Mouse (Mus musculus): Measurements from ENCODE around the gene Neu1. TPM values are rescaled to one million over a fixed set of nuclear protein-coding genes. Genes with fewer than 3 reads are reported as not detected.

Neu1 gene
- polyA plus RNA-seq (2012) = 12.3 and 17.6 TPM in 2 replicates

GRCm38 (mm10) chr17:34931061-34931734 lies at the start of gene Neu1:
Gene Neu1 (plus strand): TSS chr17:34931253.
- no peak for TF ChIP-seq GATA1 (IDR thresholded peaks at IDR 0.05; ENCODE audit: low read length)

- no peak for TF ChIP-seq GATA1 (IDR thresholded peaks at IDR 0.05; ENCODE audit: low read length)
Observed at GRCm38 (mm10) chr17:34881683-34882310, 49.3 kb upstream of the Neu1 start, which contains the start of gene Gm20547. Gene Gm20547 (minus strand): TSS chr17:34882042.

- no peak for TF ChIP-seq GATA1 (IDR thresholded peaks at IDR 0.05; ENCODE audit: low read length)
Observed at GRCm38 (mm10) chr17:34883332-34883731, 47.7 kb upstream of the Neu1 start.

- TF ChIP-seq GATA1 (IDR thresholded peaks at IDR 0.05; ENCODE audit: low read length) = no peak
Observed at GRCm38 (mm10) chr17:34884704-34885103, 46.3 kb upstream of the Neu1 start.

- TF ChIP-seq GATA1 (IDR thresholded peaks at IDR 0.05; ENCODE audit: low read length) = no peak
Observed at GRCm38 (mm10) chr17:34885615-34886014, 45.4 kb upstream of the Neu1 start.

GRCm38 (mm10) chr17:34887942-34888341 lies 43.1 kb upstream of the Neu1 start:
- TF ChIP-seq GATA1 (IDR thresholded peaks at IDR 0.05; ENCODE audit: low read length) = no peak

GRCm38 (mm10) chr17:34890074-34890743 lies 40.8 kb upstream of the Neu1 start:
- no peak for TF ChIP-seq GATA1 (IDR thresholded peaks at IDR 0.05; ENCODE audit: low read length)

- no peak for TF ChIP-seq GATA1 (IDR thresholded peaks at IDR 0.05; ENCODE audit: low read length)
Observed at GRCm38 (mm10) chr17:34891377-34891776, 39.7 kb upstream of the Neu1 start.

- no peak for TF ChIP-seq GATA1 (IDR thresholded peaks at IDR 0.05; ENCODE audit: low read length)
Observed at GRCm38 (mm10) chr17:34893072-34893824, 37.8 kb upstream of the Neu1 start.

- TF ChIP-seq GATA1 (IDR thresholded peaks at IDR 0.05; ENCODE audit: low read length) = no peak
Observed at GRCm38 (mm10) chr17:34894074-34894597, 36.9 kb upstream of the Neu1 start.

- TF ChIP-seq GATA1 (IDR thresholded peaks at IDR 0.05; ENCODE audit: low read length) = no peak
Observed at GRCm38 (mm10) chr17:34894801-34895530, 36.1 kb upstream of the Neu1 start.

GRCm38 (mm10) chr17:34895724-34896123 lies 35.3 kb upstream of the Neu1 start:
- no peak for TF ChIP-seq GATA1 (IDR thresholded peaks at IDR 0.05; ENCODE audit: low read length)

- TF ChIP-seq GATA1 (IDR thresholded peaks at IDR 0.05; ENCODE audit: low read length) = no peak
Observed at GRCm38 (mm10) chr17:34896366-34896765, 34.7 kb upstream of the Neu1 start.

GRCm38 (mm10) chr17:34897373-34898159 lies 33.5 kb upstream of the Neu1 start:
- no peak for TF ChIP-seq GATA1 (IDR thresholded peaks at IDR 0.05; ENCODE audit: low read length)

Data from G1E-ER4 (cell line).